Comparison of ENCODE assay signal across 8 mouse cellular contexts in genomic region chr11:6068181-6068957, GRCm38 (mm10). TPM values are rescaled to one million over a fixed set of nuclear protein-coding genes. Genes with fewer than 3 reads are reported as not detected.
DNase-seq lines count a peak whose midpoint lies in the region; ATAC-seq and TF ChIP-seq lines count a peak whose summit lies in the region.

No protein-coding gene starts in this region.

- peaks cover 59% of the 10 kb centered on the region for H3K27me3 ChIP-seq in stomach, embryonic 16.5 days (ENCODE audit: control insufficient read depth, insufficient read depth, low read length)
- peaks cover 19% of the 10 kb centered on the region for H3K27me3 ChIP-seq in stomach, postnatal 0 days (ENCODE audit: control insufficient read depth, insufficient read depth, low read length)
- peaks cover 56% of the 10 kb centered on the region for H3K27me3 ChIP-seq in limb, embryonic 11.5 days (ENCODE audit: control insufficient read depth, insufficient read depth, low read length)
- peaks cover 2% of the 10 kb centered on the region; the same call in 1 of the 2 replicates for H3K27me3 ChIP-seq in kidney, adult 2 months (replicated peaks; ENCODE audit: control insufficient read depth, insufficient read depth, low read length)

- TF ChIP-seq POLR2A in kidney, adult 2 months (IDR thresholded peaks at IDR 0.05; ENCODE audit: low read depth, low read length), result no peak

- H3K36me3 ChIP-seq in stomach, embryonic 16.5 days (ENCODE audit: control insufficient read depth, insufficient read depth, low read length), result no peaks in the 10 kb centered on the region
- H3K36me3 ChIP-seq in stomach, postnatal 0 days (ENCODE audit: control insufficient read depth, insufficient read depth, low read length), result no peaks in the 10 kb centered on the region
- no peaks in the 10 kb centered on the region for H3K36me3 ChIP-seq in limb, embryonic 11.5 days (ENCODE audit: control insufficient read depth, insufficient read depth, low read length)
- no peaks in the 10 kb centered on the region for H3K36me3 ChIP-seq in kidney, adult 2 months (ENCODE audit: control insufficient read depth, insufficient read depth, low read length)

- H3K4me3 ChIP-seq in stomach, embryonic 16.5 days (replicated peaks; ENCODE audit: low read length), result no peak overlapping the region; the same call in 1 of the 2 replicates
- H3K4me3 ChIP-seq in stomach, postnatal 0 days (ENCODE audit: low read depth, low read length), result no peak overlapping the region
- no peak overlapping the region for H3K4me3 ChIP-seq in limb, embryonic 11.5 days (ENCODE audit: low read depth, low read length)
- no peak overlapping the region for H3K4me3 ChIP-seq in kidney, adult 2 months (ENCODE audit: insufficient read depth, low read depth, low read length)

- TF ChIP-seq CTCF in stomach, postnatal 0 days (IDR thresholded peaks at IDR 0.05; ENCODE audit: low read depth), result no peak
- no peak for TF ChIP-seq CTCF in kidney, adult 2 months (conservative IDR thresholded peaks at IDR 0.05; ENCODE audit: insufficient read depth, insufficient read length, low read depth, low read length)

- no peak overlapping the region for H3K27ac ChIP-seq in stomach, embryonic 16.5 days (ENCODE audit: low read length)
- H3K27ac ChIP-seq in stomach, postnatal 0 days (replicated peaks), result no peak overlapping the region
- H3K27ac ChIP-seq in limb, embryonic 11.5 days (replicated peaks; ENCODE audit: low read depth, low read length), result no peak overlapping the region
- no peak overlapping the region for H3K27ac ChIP-seq in kidney, adult 2 months (ENCODE audit: insufficient read depth, low read depth, low read length)

- H3K4me1 ChIP-seq in stomach, embryonic 16.5 days (ENCODE audit: control insufficient read depth, insufficient read depth, low read length), result peaks cover 11% of the 10 kb centered on the region; the same call in 1 of the 2 replicates
- H3K4me1 ChIP-seq in stomach, postnatal 0 days (replicated peaks; ENCODE audit: control insufficient read depth, insufficient read depth), result no peaks in the 10 kb centered on the region
- peaks cover 9% of the 10 kb centered on the region; the same call in 1 of the 2 replicates for H3K4me1 ChIP-seq in limb, embryonic 11.5 days (ENCODE audit: control insufficient read depth, insufficient read depth, low read length)
- no peaks in the 10 kb centered on the region for H3K4me1 ChIP-seq in kidney, adult 2 months (ENCODE audit: control insufficient read depth, insufficient read depth, low read length)

- intact Hi-C loops in heart, postnatal 25 days (cut with DNase I), result no loop called here

- WGBS in stomach, embryonic 16.5 days, result 9% methylated on average over 17 of the region's 19 CpGs
- 14% methylated on average over 11 of the region's 19 CpGs for WGBS in stomach, postnatal 0 days
- WGBS in limb, embryonic 11.5 days, result 8% methylated on average over 18 of the region's 19 CpGs
- WGBS in kidney, adult 2 months, result 15% methylated on average over 18 of the region's 19 CpGs

- no peak overlapping the region for H3K4me2 ChIP-seq in stomach, embryonic 16.5 days (ENCODE audit: low read depth, low read length)
- H3K4me2 ChIP-seq in stomach, postnatal 0 days (replicated peaks; ENCODE audit: low read depth), result no peak overlapping the region
- peak overlapping the region; percentile 10; the same call in 1 of the 2 replicates for H3K4me2 ChIP-seq in limb, embryonic 11.5 days (ENCODE audit: low read depth, severe bottlenecking)

- ATAC-seq in frontal cortex, adult (ENCODE audit: low TSS enrichment), result peak; percentile 46
- no peak for ATAC-seq in stomach, embryonic 16.5 days (ENCODE audit: insufficient read depth, low FRiP score)
- no peak for ATAC-seq in stomach, postnatal 0 days (ENCODE audit: low FRiP score, low TSS enrichment)
- no peak for ATAC-seq in limb, embryonic 11.5 days (ENCODE audit: insufficient number of reproducible peaks, low FRiP score, low TSS enrichment, low read depth)

- TF ChIP-seq EP300 in stomach, postnatal 0 days (optimal IDR thresholded peaks at IDR 0.05), result no peak

- peak overlapping the region; percentile 43 for H3K9ac ChIP-seq in stomach, embryonic 16.5 days (ENCODE audit: low read length)
- no peak overlapping the region for H3K9ac ChIP-seq in stomach, postnatal 0 days (ENCODE audit: low read length)
- no peak overlapping the region; the same call in 1 of the 2 replicates for H3K9ac ChIP-seq in limb, embryonic 11.5 days (ENCODE audit: low read length)

- DNase-seq in frontal cortex, postnatal 14 days (ENCODE audit: low spot score in 2 of 2), result no peak
- no peak for DNase-seq in stomach, postnatal 0 days (ENCODE audit: low spot score)
- peak; percentile 33 for DNase-seq in limb, embryonic 11.5 days (ENCODE audit: low spot score)
- no peak for DNase-seq in urinary bladder, postnatal 4 days (ENCODE audit: low spot score in 2 of 2)
- DNase-seq in kidney, adult 2 months, result no peak
- DNase-seq in heart, postnatal 25 days (ENCODE audit: low spot score), result no peak

- H3K9me3 ChIP-seq in stomach, embryonic 16.5 days (replicated peaks; ENCODE audit: control insufficient read depth, low read length), result no peaks in the 10 kb centered on the region
- no peaks in the 10 kb centered on the region for H3K9me3 ChIP-seq in stomach, postnatal 0 days (ENCODE audit: control insufficient read depth, low read length)
- no peaks in the 10 kb centered on the region for H3K9me3 ChIP-seq in limb, embryonic 11.5 days (ENCODE audit: control insufficient read depth, low read length)

RNA-seq across cellular contexts. Expression of gene Camk2b, which starts 2.2 kb away (rescaled TPM):
- polyA plus RNA-seq in stomach, embryonic 16.5 days (2015; fragmentation: Nextera tagmentation; extraction: Ambion mirVana), result 4.5 and 6.0 TPM in 2 replicates
- 4.0 and 4.2 TPM in 2 replicates for polyA plus RNA-seq in stomach, postnatal 0 days (2015; fragmentation: Nextera tagmentation; extraction: Ambion mirVana)
- polyA plus RNA-seq in limb, embryonic 11.5 days (2014; fragmentation: Nextera tagmentation; extraction: Ambion mirVana), result 0.55 and 0.67 TPM in 2 replicates
- 5.1 and 6.2 TPM in 2 replicates for polyA plus RNA-seq in kidney, adult 2 months (2012; rRNA removed)
- 1 to 10 TPM; 6.2 to 6.5 TPM for total RNA-seq in heart, postnatal 25 days (2021)
